Mouse (Mus musculus) liver, embryonic 18 days (tissue): ENCODE measurements around the gene Ms4a8a. TPM values are rescaled to one million over a fixed set of nuclear protein-coding genes. Genes with fewer than 3 reads are reported as not detected.

Source experiments
- polyA plus RNA-seq: library from polyadenylated mRNA; depleted of rRNA; stranded (reverse); fragments of >200 nt; gene quantifications from 2 replicates; pipeline ENCODE4 v1.2.3, GENCODE M21; 2012; rRNA removed

Gene Ms4a8a
- polyA plus RNA-seq: 0.31 and 0.34 TPM in 2 replicates

GRCm38 (mm10) chr19:11080934-11081333, at the start of gene Ms4a8a:
Gene Ms4a8a, minus strand, starts transcription at chr19:11081102.

GRCm38 (mm10) chr19:11017891-11018290, 63.0 kb downstream of the Ms4a8a start, which contains the start of gene Ms4a18:
Gene Ms4a18, minus strand, starts transcription at chr19:11018031.

Other genes with a start within 250 kb of the Ms4a8a start
- 8.7 and 8.9 TPM in 2 replicates for gene Slc15a3, start 241.4 kb downstream of the Ms4a8a start, polyA plus RNA-seq
- gene Tmem132a, start 211.2 kb downstream of the Ms4a8a start, polyA plus RNA-seq: 2.2 and 2.5 TPM in 2 replicates
- gene Tmem109, start 199.1 kb downstream of the Ms4a8a start, polyA plus RNA-seq: 10.9 and 11.7 TPM in 2 replicates
- 77.0 and 84.9 TPM in 2 replicates for gene Prpf19, start 185.9 kb downstream of the Ms4a8a start, polyA plus RNA-seq
- not detected in 2 replicates for gene Zp1, start 160.5 kb downstream of the Ms4a8a start, polyA plus RNA-seq
- 0.05 and 0.08 TPM in 2 replicates for gene Ptgdr2, start 143.9 kb downstream of the Ms4a8a start, polyA plus RNA-seq
- gene Ccdc86, start 131.8 kb downstream of the Ms4a8a start, polyA plus RNA-seq: 2.6 and 2.8 TPM in 2 replicates
- gene Ms4a10, start 106.4 kb downstream of the Ms4a8a start, polyA plus RNA-seq: 0.28 TPM in 1 of 2 replicates, not detected in the other
- gene Ms4a15, start 87.9 kb downstream of the Ms4a8a start, polyA plus RNA-seq: not detected in 2 replicates
- not detected in 2 replicates for gene Ms4a18, start 63.1 kb downstream of the Ms4a8a start, polyA plus RNA-seq
- gene 1700017D01Rik, start 49.8 kb upstream of the Ms4a8a start, polyA plus RNA-seq: not detected in 2 replicates
- gene 1700025F22Rik, start 84.2 kb upstream of the Ms4a8a start, polyA plus RNA-seq: not detected in 2 replicates
- not detected in 2 replicates for gene Ms4a13, start 115.6 kb upstream of the Ms4a8a start, polyA plus RNA-seq
- not detected in 2 replicates for gene Ms4a12, start 151.3 kb upstream of the Ms4a8a start, polyA plus RNA-seq
- gene Ms4a1, start 185.1 kb upstream of the Ms4a8a start, polyA plus RNA-seq: 0.21 and 0.40 TPM in 2 replicates
- not detected in 2 replicates for gene Ms4a5, start 202.8 kb upstream of the Ms4a8a start, polyA plus RNA-seq
- 0.07 and 0.09 TPM in 2 replicates for gene Ms4a14, start 233.4 kb upstream of the Ms4a8a start, polyA plus RNA-seq